Mouse (Mus musculus): ENCODE measurements around the gene Rhno1.

Gene Rhno1

DNA sequence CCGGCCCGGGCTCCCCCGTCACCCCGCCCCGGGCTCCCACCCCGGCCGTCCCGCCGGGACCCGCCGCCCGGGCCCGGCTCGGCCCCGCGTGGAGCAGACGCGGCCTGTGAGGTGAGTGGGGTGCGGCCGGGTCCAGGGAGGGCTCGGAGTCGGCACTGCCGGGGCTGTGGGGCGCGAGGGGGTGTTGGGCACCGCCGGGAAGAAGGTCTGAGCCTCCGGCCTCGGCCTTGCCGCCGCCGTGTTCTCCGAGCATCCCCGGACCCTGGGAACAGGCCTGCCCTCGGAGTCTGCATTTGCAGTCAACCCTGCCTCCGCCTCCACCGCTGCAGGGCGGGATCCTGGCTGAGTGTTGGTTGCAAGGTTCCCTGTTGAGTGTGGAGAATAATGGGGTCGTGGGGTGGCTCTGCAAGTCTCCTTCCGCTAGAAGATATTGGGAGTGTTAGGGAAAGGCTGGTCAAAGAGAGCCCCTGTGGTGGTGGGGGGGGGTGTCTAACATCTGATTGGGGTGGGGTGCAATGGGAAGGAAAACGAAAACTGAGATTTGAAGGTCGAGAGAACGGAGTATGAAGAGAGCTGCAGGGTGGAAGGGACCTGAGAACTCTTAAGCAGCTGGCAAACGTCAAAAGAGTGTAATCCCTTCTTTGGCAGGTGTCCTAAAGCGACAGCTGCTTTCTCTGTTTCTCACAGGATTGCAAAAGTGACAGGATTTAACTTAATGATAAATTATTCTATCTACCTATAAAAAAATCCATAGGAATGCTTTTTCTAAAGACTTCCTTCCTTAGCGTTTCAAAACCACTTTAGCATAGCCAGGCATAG is 505 bp upstream of the Rhno1 start:
- in situ Hi-C loops (cut with MboI): no loop called here

DNA sequence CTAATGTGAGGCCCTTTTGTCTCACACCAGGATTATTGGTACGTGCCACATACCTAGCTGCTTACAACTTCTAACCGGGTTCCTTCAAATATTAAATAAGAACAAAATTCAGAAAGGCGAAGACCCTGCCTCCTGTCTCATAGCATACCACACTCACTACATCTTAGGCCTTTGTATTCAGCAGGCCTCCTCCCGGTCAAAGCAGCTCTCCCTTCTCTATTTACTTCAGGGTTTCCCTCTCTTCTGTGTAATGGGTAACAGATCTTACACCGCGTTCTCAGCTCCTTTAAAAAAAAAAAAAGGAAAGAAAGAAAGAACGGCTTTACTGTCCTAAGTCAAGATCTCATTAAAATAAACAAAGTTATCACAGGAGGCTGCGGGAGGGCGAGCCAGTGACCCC is 810 bp downstream of the Rhno1 start:
- in situ Hi-C loops (cut with MboI): no loop called here

GRCm38 (mm10) chr6:128358999-128359398 is 3.7 kb downstream of the Rhno1 start:
- in situ Hi-C loops (cut with MboI): no loop called here

DNA sequence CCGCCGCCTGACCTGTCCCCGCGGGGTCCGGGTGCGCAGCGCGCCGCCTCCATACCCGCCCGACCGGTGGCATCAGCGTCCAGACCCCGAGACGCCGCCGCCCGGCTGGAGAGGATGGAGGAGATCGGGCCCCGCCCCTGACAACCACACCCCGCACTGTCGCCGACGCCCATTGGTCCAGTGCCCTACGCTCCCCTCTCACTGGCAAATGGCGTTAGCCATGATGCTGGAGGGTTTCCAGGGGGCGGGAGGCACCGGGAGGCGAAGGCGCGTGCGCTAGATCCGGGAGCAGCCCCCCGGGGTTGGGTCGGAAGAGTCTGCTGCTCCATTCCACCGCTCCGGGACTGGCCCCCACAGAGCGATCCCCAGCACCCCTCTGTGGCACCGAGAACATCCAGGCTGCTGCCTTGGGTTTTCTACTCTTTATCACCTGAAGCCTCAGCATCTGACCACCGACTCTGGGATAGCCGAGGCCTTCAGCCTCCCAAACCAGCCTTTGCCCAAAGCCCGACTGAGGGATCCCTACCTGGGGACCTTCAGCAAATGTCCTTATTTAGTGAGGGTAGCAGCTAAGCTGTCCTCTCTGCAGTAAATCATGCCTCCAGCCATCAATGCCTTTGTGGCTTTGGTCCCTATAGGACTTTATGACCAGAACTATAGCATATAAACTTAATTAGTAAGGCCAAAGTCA is 6.8 kb downstream of the Rhno1 start, which contains the start of gene Tulp3:
TSS of gene Tulp3 (minus strand) at position 126 of the 691 bp plus-strand sequence.
- in situ Hi-C loops (cut with MboI): no loop called here

DNA sequence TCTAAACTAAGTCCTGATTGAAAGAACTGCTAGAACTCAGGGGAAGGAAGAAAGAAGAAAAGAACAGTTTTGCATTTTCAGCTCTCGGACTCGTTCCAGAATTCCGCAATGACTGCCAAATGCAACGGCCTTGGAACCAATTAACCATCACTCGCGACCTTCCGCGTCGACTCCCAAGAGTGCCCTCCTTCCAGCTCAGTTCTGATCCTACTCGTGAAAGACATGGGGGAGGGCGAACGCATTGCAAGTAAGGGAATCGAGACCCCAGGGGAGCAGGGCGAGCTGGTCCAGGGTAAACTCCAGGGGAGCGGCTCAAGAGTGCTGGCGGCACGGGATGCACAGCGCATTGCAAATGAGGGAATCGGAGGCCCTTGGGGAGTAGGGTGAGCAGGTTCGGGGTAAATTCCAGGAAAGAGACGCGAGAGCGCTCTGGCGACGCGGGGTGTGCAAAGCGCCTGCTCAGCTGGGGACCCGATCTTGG is 7.5 kb downstream of the Rhno1 start:
- in situ Hi-C loops (cut with MboI): no loop called here

DNA sequence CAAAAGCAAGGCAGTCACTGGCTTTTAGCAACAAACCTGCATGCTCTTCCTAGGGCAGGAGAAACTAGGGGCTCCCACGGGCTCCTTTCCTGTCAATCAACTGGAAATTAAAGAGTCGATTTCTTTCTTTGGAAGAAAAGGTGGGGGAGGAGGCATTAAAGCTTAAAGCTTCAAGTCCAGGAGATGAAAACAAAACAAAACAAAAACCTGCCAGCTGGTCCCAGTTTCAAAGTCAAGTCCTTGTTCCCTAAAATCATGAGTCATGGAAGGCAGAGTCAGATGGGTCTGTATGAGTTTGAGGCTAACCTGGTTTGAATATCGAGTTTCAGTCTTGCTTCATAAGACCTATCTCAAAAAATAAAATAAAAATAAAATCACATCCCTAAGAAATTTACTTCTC is 8.6 kb downstream of the Rhno1 start:
- in situ Hi-C loops (cut with MboI): no loop called here

DNA sequence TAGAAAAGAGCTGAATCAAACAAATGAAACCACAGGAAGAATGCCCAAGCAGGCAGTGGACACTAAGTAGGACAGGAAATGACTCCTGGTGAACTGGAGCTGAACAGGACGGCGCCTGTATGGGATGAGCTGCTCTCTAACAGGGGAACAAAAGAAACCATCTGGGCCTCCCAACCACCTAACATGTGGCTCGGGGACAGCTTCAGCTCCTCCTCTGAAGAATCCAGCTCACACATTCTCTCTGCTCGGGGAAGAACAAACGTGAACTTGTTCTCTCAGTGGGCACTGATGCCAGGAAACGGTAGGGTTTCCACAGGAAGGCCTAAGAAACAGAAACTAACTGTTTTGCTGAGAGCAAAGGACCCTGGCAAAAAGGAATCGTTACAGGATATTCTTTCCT is 13.0 kb downstream of the Rhno1 start:
- in situ Hi-C loops (cut with MboI): no loop called here

- in situ Hi-C loops (cut with MboI): no loop called here
These were observed 15.9 kb downstream of the Rhno1 start for GRCm38 (mm10) chr6:128346782-128347181.

- in situ Hi-C loops (cut with MboI): no loop called here
These were observed 17.1 kb downstream of the Rhno1 start for GRCm38 (mm10) chr6:128345623-128346022.

- in situ Hi-C loops (cut with MboI): no loop called here
These were observed 20.6 kb downstream of the Rhno1 start for GRCm38 (mm10) chr6:128341956-128342723.

DNA sequence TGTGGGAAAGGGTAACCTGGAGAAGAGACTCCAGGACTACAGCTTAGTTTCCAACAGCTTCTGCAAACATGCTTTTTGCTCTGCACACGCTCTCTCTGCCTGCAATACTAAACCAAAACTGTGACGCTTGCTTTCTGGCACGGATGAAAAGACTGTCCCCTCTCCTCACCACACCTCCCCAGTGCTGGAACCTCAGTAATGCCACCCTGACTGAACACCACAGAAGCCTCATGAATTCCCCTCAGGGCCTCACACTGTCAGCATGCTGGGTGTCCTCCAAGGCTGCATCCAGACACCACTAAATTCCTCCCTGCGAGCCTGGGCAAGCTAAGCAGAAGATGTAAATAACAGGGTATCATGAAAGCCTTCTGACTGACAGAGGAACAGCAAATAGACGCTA is 23.8 kb downstream of the Rhno1 start:
- in situ Hi-C loops (cut with MboI): no loop called here

DNA sequence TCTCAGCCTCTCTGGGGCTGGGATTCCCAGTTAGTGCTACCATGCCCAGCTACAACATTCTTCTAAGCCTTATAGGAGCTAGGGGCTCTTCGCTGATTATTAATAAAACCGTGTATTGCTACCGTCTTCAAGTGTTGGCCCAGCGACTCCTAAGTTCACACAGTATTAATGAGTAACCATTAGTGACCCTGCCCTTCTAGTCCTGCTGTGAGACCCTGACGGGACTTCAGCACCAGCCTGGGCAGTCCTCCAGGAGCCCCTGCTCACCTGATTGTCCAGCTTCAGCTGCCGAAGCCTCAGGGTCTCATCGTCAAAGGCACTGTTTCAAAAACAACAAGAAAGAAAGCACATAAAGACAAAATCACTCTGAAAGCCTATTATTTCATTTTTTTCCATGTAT is 25.2 kb downstream of the Rhno1 start:
- in situ Hi-C loops (cut with MboI): no loop called here

DNA sequence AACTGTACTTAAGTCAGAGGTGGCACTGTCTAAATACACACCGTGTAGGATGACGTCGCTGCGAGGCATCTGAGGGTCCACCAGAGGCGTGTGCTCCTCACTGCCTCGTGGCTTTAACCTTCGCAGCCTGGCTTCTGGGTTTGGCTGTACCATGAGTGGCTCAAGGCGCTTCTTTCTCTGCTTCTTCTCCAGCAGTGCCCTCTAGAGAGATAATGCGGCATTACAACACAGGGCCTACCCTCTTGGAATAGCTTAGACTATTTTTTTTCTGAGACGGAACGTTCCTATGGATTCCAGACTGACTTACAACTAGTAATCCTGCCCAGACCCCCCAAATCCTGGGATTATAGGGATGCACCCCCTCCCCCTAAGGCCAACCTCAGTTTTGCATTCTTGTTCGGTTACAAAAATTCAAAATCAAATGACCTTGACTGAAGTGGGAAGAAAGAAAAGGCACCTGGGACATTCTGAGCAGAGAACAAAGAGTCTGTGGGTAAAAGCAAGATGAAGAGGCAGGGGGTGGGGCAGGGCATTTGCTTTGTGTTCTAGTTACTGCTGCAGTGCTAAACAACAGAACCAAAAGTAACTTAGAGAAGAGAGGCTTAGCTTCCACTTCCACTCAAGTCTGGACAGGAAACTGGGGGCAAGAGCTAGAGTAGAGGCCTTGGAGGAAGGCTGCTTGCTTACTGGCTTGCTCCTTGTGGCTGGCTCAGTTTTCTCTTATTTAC is 28.1 kb downstream of the Rhno1 start:
- in situ Hi-C loops (cut with MboI): no loop called here

DNA sequence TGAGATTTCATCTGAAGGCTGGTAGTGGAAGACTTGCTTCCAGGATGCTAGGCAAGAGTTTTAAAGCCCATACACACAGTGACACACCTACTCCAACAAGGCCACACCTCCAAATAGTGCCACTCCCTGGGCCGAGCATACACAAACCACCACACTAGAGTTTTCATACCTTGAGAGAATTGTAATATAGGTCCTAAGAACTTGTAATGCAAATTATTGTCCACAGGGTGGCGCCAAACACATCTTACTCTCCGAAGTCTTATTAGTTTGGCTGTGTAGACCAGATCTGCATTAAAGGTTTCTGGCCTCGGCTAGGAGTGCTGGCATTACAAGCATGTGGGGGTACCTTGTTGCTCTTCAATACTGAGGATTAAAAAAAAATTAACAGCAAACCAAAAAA is 44.4 kb downstream of the Rhno1 start:
- in situ Hi-C loops (cut with MboI): no loop called here

DNA sequence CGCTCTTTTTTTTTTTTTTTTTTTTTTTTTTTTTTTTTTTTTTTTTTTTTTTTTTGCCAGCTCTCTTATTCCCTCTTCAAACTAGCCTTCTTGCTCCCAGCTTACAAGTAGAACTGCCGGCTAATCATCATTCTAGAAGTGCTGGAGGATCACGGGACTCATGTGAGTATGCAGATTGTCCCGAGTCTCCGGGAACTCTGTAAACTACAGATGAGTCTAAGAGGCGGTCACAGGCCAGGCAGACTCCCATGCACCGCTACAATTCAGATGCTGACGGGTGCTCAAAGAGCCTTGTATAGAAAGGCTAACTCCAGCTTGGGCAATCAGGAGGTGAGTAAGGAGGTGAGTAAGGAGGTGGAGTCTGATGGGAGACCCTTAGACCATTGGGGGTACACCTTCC is 47.1 kb downstream of the Rhno1 start:
- in situ Hi-C loops (cut with MboI): no loop called here

DNA sequence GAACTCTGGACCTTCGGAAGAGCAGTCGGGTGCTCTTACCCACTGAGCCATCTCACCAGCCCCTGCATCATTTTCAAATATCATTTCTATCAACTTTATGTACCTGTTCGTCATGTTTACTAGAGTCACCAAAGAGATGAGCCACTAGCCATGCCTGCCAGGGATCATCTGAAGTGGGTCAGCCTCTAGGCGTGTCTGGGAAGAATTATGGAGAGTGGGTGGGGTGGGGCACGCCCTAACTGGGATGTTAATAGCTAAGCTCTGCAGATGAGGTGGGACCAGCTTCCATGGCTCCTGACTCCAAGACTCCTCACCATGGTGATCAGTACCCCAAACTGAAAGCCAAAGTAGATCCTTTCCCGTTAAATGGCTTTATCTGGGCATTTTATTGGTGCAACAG is 47.9 kb downstream of the Rhno1 start:
- in situ Hi-C loops (cut with MboI): no loop called here

DNA sequence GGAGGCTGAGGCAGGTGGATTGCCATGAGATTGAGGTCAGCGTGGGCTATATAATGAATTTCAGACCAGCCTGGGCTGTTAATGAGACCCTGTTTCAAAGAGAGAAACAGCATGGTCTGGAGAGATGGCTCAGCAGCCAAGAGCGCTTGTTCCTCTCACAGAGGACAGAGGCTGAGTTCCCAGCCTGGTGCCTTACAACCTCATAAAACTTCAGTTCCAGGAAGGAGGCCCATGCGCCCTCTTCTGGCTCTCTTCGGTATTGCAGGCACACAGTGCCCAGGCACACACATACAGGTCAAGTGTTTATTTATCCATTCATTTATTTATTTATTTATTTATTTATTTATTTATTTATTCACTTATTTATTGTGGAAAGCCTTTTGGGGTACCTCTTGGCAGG is 54.4 kb downstream of the Rhno1 start:
- in situ Hi-C loops (cut with MboI): no loop called here

Data from mature B cell (primary cell).